Mouse (Mus musculus): Measurements from ENCODE around the gene Peli1.

DNA sequence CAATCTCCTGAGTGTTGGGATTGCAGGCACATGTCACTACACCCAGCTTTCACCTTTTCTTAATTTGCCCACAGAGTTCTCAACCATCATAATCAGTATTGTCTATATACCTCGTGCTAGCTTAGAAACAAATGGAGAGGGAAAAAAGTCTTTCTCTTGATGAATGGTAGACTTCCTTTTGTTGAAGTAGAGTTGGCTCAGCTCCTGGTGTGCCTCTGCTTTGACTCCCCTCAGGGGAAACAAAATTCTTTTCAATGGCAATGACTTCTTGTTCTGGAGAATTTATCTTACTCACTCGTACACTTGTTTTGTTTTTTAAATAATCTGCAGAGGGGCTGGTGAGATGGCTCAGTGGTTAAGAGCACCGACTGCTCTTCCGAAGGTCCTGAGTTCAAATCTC, 62.0 kb downstream of the Peli1 start:
- TF ChIP-seq CTCF (conservative IDR thresholded peaks at IDR 0.05; ENCODE audit: low read length) = no peak
- TF ChIP-seq NANOG (IDR thresholded peaks at IDR 0.05; ENCODE audit: borderline replicate concordance, low read length) = no peak
- no peak for TF ChIP-seq POU5F1 (IDR thresholded peaks at IDR 0.05; ENCODE audit: borderline replicate concordance, low read length)
